In the genomic region with DNA sequence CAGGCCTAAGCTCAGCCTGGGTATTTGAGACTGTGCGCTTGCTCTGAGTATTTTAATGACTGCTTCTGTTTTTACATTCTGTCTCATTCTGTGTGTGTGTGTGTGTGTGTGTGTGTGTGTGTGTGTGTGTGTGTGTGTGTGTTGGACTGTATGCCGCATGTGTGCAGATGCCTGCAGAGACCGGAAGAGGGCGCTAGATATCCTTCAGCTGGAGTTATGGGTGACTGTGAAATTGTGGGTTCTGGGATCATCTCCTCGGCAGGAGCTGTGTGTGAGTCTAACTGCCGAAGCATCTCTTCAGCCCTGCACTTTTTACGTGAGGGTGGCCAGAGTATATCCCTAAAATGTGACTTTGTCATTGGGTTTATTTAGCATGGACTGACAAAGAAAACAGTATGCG, we compare ENCODE assay signal across 23 mouse cellular contexts.
"Had no signal": no experiment of that assay in that cellular context is flagged by ENCODE, and none has a peak within 500 bp of the region (broad histone marks: within the 10 kb centered on the region; RNA-seq: fewer than 3 reads in every experiment).

No protein-coding gene starts in this region.

- H3K9ac ChIP-seq: limb, embryonic 13.5 days; liver, embryonic 12.5 days; liver, embryonic 15.5 days; lung, embryonic 15.5 days; neural tube, embryonic 12.5 days; neural tube, embryonic 15.5 days; stomach, embryonic 15.5 days had no signal

- H3K4me2 ChIP-seq: limb, embryonic 13.5 days; liver, embryonic 12.5 days; liver, embryonic 15.5 days; lung, embryonic 15.5 days; neural tube, embryonic 12.5 days; neural tube, embryonic 15.5 days; stomach, embryonic 15.5 days had no signal

- H3K4me1 ChIP-seq: limb, embryonic 10.5 days; limb, embryonic 13.5 days; liver, embryonic 12.5 days; liver, embryonic 15.5 days; lung, embryonic 15.5 days; midbrain, embryonic 10.5 days; neural tube, embryonic 12.5 days; neural tube, embryonic 15.5 days; stomach, embryonic 15.5 days had no signal

- H3K36me3 ChIP-seq: limb, embryonic 10.5 days; limb, embryonic 13.5 days; liver, embryonic 12.5 days; liver, embryonic 15.5 days; lung, embryonic 15.5 days; midbrain, embryonic 10.5 days; neural tube, embryonic 12.5 days; neural tube, embryonic 15.5 days; stomach, embryonic 15.5 days had no signal

- H3K4me3 ChIP-seq: limb, embryonic 10.5 days; limb, embryonic 13.5 days; liver, embryonic 12.5 days; liver, embryonic 15.5 days; lung, embryonic 15.5 days; megakaryocyte, embryonic 14.5 days; midbrain, embryonic 10.5 days; neural tube, embryonic 12.5 days; neural tube, embryonic 15.5 days; stomach, embryonic 15.5 days had no signal

- H3K9me3 ChIP-seq: limb, embryonic 10.5 days; limb, embryonic 13.5 days; liver, embryonic 12.5 days; liver, embryonic 15.5 days; lung, embryonic 15.5 days; megakaryocyte, embryonic 14.5 days; midbrain, embryonic 10.5 days; neural tube, embryonic 12.5 days; neural tube, embryonic 15.5 days; stomach, embryonic 15.5 days had no signal

- DNase-seq: kidney, adult 9 months; kidney, postnatal 14 days; kidney, postnatal 4 days; liver; lung, adult 18-20 months; lung, postnatal 10 days; lung, postnatal 36 days; midbrain, embryonic 14.5 days; right cerebral cortex, adult 18-20 months; right cerebral cortex, postnatal 14 days; spleen, adult 18-20 months; thymus, adult 18-20 months; thymus, postnatal 36 days had no signal

- ATAC-seq: liver, embryonic 12.5 days had no signal

- H3K27me3 ChIP-seq: limb, embryonic 13.5 days; lung, embryonic 15.5 days; neural tube, embryonic 12.5 days; neural tube, embryonic 15.5 days; stomach, embryonic 15.5 days had no signal

- H3K27ac ChIP-seq: limb, embryonic 10.5 days; limb, embryonic 13.5 days; liver, embryonic 12.5 days; liver, embryonic 15.5 days; lung, embryonic 15.5 days; midbrain, embryonic 10.5 days; neural tube, embryonic 12.5 days; neural tube, embryonic 15.5 days; stomach, embryonic 15.5 days had no signal
